Mouse (Mus musculus): Measurements from ENCODE around the gene Tcp10b.
"Not testable (repeated sequence)": the region's sequence is repeated elsewhere in the genome, so short reads cannot be mapped to it uniquely, and the experiment has no call there.

GRCm38 (mm10) chr17:13060804-13061203 lies at the start of gene Tcp10b:
- TF ChIP-seq CTCF (conservative IDR thresholded peaks at IDR 0.05 in 1 of 2, IDR thresholded peaks at IDR 0.05 in 1 of 2; ENCODE audit: low read depth in 2 of 2, low read length in 2 of 2); POLR2A (IDR thresholded peaks at IDR 0.05; ENCODE audit: low read depth, low read length); PAX5 (IDR thresholded peaks at IDR 0.05; ENCODE audit: low read length); TCF12 (IDR thresholded peaks at IDR 0.05; ENCODE audit: low read depth, low read length); MAX (IDR thresholded peaks at IDR 0.05; ENCODE audit: low read length); ZMIZ1 (IDR thresholded peaks at IDR 0.05; ENCODE audit: low read depth, low read length); E2F4 (IDR thresholded peaks at IDR 0.05; ENCODE audit: insufficient replicate concordance, low read depth, low read length); NRF1 (IDR thresholded peaks at IDR 0.05; ENCODE audit: low read depth, low read length); ZNF384 (IDR thresholded peaks at IDR 0.05; ENCODE audit: low read depth, low read length); POLR2AphosphoS2 (IDR thresholded peaks at IDR 0.05; ENCODE audit: low read depth, low read length); UBTF (IDR thresholded peaks at IDR 0.05; ENCODE audit: low read depth, low read length); HCFC1 (IDR thresholded peaks at IDR 0.05; ENCODE audit: low read depth, low read length); IRF4 (IDR thresholded peaks at IDR 0.05; ENCODE audit: low read depth, low read length): not testable (repeated sequence)

Data from CH12.LX (cell line).